Mouse (Mus musculus): ENCODE measurements at regions not wholly inside any gene's neighbourhood (a gene's known extent, or its start where the extent isn't known, plus 50 kb on each side); places are given as distances from the start of the nearest gene placed in this dataset.
"Not testable (repeated sequence)": the region's sequence is repeated elsewhere in the genome, so short reads cannot be mapped to it uniquely, and the experiment has no call there.

DNA sequence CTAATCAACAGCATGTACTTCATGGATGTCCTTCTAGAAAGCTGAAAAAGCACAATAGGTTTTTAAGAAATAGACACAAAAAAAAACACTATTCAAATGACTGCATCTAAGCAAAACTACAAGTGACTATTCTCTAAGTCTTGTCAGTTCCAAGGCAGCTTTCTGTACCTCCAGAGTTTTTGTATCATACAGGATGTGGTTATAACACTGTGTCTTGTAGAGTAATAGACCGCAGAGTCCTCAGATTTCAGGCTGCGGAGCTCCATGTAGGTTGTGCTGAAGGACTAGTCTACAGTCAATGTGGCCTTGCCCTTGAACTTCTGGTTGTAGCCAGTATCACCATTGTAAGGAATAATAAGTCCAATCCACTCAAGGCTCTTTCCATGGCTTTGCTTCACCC lies 1137.7 kb upstream of the Zfp386 start:
- not testable (repeated sequence) for DNase-seq

- DNase-seq, result not testable (repeated sequence)
These were observed 1133.1 kb upstream of the Zfp386 start for GRCm38 (mm10) chr12:114914406-114914805.

DNA sequence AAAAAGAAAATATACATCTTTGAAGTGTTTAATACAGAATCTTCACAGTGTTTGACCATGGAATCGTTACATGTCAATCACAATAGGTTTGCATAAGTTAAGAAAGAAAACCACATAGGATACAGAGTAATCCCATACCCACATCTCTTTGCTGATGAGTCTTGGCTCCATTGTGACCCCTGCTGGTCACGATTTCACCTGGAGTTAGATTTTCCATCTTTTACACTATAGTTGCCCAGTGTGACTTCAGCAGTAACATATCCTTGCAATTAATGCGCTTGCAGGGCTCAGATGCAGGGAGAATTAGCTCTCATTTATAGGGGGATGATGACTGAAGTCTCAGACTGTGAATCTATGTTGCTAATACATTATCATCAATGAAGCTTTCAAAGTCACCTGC lies 1119.8 kb upstream of the Zfp386 start:
- no peak for DNase-seq

- no peak for DNase-seq
These were observed 1115.4 kb upstream of the Zfp386 start for GRCm38 (mm10) chr12:114932158-114932557.

DNA sequence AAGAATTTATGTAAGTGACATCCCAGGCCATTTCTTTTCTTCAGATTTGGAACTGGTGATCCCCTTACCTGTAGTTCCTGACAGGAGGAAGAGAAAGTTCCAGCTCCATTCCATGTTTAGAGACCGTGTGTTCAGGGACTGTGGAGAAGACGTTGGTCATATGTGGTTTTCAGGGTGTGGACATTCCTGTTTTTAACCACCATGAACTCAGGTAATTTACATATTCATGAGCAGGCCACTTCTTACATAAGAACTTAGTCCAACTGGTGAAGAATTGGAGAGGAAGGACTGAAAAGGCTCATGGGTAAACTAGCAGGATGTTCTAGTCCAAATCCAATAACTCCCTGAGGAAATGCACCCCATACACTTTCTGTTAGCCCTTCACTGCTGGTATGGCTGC lies 1114.9 kb upstream of the Zfp386 start:
- DNase-seq, result no peak

DNA sequence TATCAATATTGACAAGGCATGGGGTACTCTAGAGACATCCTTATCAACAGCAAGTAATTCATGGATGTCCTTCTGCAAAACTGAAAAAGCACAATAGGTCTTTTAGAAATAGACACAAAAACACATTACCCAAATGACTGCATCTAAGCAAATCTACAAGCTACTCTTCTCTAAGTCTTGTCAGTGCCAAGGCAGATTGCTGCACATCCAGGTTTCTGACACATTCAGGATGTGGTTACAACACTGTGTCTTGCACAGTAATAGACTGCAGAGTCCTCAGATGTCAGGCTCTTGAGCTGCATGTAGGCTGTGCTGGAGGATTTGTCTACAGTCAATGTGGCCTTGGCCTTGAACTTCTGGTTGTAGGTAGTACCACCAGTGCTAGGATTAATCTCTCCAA lies 1110.7 kb upstream of the Zfp386 start:
- not testable (repeated sequence) for DNase-seq

DNA sequence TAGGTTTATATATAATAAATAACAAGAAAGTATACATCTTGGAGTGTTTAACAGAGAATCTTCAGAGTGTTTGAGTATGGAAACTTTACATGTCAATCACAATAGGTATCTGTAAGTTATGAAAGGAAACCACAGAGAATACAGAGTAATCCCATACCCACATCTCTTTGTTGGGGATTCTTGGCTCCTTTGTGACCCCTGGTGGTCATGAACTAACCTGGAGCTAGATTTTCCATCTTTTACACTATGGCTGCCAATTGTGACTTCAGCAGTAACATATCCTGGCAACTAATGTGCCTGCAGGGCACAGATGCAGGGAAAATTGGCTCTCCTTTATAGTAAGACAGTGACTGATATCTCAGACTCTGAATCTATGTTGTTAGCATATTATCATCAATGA lies 1107.9 kb upstream of the Zfp386 start:
- DNase-seq, result no peak

GRCm38 (mm10) chr12:114962105-114962504 lies 1085.4 kb upstream of the Zfp386 start:
- DNase-seq, result no peak

- DNase-seq, result not testable (repeated sequence)
These were observed 1083.3 kb upstream of the Zfp386 start for GRCm38 (mm10) chr12:114964251-114964650.

GRCm38 (mm10) chr12:114981476-114982136 lies 1065.9 kb upstream of the Zfp386 start:
- DNase-seq, result peak; percentile 25 to 26

GRCm38 (mm10) chr12:114990916-114991315 lies 1056.6 kb upstream of the Zfp386 start:
- peak; percentile 32 to 36 for DNase-seq

GRCm38 (mm10) chr12:114996817-114997216 lies 1050.7 kb upstream of the Zfp386 start:
- peak; percentile 0 to 10 for DNase-seq

GRCm38 (mm10) chr12:115003118-115003517 lies 1044.4 kb upstream of the Zfp386 start:
- no peak for DNase-seq

DNA sequence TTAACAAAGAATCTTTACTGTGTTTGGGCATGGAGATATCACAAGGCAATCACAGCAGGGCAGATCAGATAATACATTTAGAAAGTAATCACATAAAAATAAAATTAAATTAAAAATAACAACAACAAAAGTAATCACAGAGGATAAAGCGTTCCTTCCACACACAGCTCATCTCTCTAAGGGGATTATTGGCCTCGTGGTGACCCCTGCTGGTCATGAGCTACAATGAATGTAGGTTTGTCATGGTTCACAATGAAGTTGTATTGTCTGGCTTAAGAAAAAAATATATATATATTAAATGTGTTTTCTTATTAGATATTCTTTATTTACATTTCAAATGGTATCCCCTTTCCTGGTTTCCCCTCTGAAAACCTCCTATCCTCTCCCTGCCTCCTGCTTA lies 1039.1 kb upstream of the Zfp386 start:
- DNase-seq, result peak; percentile 1 to 4

DNA sequence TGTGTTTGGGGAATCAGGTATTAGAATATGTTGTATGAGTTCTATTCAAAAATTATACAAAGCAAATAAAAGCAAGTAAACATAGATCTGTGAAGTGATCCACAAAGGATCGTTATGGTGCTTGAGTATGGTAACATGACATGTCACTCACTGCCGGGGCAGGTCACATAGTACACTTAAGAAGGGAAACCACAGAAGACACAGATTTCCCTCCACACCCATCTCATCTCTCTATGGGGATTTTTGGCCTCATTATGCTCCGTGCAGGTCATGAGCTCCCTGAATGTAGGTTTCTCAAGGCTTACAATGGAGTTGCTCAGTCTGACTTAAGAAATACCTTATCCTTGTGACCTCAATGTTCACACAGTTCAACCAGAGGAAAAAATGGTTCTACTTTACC lies 1034.8 kb upstream of the Zfp386 start:
- DNase-seq, result no peak

- DNase-seq, result no peak
These were observed 1023.8 kb upstream of the Zfp386 start for GRCm38 (mm10) chr12:115023742-115024141.

DNA sequence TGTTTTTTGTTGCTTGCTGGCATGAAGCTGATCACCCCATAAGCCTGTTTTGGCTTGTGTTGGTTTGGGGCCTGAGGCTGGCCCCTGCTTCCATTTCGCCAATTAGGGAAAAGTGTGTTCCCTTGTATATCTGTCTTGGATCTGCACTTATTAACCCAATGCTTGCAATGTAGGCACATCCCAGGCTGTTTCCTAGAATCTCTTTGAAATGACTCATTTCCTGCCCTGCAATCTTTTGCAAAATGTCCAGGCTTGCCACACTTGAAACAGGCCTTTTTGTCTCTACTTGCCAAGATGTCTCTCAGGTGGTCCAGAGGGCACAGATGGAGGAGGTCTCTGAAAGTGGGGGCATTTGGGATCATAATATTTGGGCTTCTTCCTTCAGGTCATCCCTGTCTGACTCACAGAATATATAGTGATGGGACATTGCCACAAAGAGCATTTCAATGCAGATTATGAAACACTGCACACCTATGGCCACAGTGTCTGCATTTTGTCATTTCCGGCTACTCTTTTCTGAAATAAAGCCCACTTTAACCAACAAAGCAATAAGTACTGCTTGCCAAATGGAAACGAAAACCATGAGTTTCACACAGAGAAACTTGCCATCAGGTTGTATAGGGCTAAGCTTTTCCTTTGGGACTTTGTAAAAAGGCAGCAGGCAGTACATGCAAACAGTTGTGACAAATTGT lies 1012.9 kb upstream of the Zfp386 start:
- DNase-seq, result no peak

GRCm38 (mm10) chr12:115055080-115055479 lies 992.4 kb upstream of the Zfp386 start:
- DNase-seq, result no peak

DNA sequence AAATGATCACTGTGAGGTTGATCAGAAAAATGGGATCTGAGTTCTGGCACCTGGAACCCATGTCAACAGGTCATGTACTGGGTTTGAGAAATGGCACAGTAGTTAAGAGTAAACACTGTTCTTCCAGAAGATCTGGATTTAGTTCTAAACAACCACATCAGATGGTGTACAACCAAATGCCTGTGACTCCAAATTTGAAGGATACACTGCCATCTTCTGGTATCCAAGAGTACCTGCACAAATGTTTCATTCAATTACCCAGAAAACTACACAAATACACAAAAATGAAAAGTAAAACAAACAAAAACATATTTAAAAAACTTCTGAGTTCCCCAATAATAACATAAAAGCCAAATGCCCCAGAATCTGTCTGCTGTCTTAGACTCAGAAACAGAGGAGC lies 987.6 kb upstream of the Zfp386 start:
- not testable (repeated sequence) for DNase-seq

DNA sequence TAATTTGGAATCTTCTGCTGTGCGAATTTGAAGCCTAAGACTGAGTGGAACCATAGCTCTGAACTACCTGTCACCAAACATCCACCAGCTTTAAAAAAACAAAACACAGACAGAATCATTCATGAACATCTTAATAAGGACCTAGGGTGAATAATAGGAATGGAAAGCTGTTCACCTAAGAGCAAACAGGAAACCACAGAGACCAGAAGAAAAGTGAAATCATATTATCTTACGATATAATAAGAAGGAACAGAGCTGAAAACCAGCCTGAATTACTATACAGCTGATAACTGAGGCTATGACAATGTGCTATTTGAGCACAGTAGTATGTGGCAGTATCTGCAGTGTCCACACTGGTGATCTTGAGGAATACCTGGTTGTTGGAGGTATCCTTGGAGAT lies 980.3 kb upstream of the Zfp386 start:
- no peak for DNase-seq

DNA sequence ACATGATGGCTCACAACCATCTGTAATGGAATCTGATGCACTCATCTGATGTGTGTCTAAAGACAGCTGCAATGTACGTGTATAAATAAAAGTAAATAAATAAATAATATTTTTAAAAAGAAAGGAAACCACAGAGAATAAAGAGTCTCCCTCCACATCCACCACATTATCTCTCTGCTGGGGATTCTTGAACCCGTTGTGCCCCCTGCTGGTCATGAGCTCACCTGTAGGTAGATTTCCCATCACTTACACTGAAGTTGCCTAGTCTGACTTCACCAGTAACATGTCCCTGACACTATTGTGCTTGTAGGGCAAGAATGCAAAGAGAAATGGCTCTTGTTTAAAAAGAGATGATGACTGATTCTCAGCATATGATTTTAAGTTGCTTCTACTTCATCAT lies 956.1 kb upstream of the Zfp386 start:
- not testable (repeated sequence) for DNase-seq

- DNase-seq, result no peak
These were observed 937.8 kb upstream of the Zfp386 start for GRCm38 (mm10) chr12:115109742-115110141.

DNA sequence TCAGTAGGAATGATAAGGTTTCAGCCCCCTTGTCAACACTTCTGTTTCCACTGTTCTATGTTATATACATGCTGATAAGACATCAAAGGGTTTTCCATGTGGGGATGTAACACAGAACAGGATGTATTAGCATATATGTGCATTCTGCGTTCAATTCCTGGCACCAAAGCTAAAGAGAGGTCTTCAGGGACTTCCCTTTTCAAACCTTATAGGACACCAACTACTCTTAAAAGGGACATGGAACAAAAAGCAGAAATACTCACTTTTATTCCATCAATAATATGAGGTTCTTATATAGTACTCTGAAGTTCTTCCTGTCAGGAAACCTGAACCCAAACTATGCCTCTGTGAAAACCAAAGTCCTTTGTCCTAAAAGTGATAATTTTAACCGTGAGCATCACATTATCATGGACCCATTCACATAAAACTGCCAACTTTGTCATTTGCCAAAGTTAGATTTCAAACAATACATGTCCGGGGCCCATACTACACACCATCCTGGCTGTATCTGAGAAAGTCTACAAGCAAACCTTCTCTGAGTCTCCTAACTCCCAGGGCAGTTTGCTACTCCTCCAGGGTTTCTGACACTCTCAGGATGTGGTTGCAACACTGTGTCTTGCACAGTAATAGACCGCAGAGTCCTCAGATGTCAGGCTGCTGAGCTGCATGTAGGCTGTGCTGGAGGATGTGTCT lies 928.2 kb upstream of the Zfp386 start:
- not testable (repeated sequence) for DNase-seq
